Mouse (Mus musculus): ENCODE data around the gene Inpp5a. TPM values are rescaled to one million over a fixed set of nuclear protein-coding genes. Genes with fewer than 3 reads are reported as not detected.

The Inpp5a gene
- total RNA-seq, 1 experiment: 11.5 TPM

DNA sequence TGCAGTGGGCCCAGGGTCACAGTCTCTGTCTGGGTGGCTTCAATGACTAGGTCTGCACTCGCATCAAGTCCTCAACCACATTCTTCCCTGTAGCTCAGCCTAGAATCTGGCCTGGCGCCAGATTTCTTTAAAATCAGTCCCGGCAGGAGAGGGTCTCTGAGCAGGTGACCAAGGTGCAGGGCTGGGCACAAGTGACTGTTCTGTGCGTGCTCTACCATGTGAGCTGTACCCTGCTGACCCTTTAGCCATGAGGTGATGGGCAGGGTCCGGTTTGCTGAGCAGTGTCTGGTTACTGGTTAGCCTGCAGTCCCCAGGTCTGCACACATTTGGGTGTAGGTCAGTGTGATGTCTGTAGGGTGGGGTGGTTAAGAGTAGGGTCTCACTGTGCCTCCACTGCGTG, 106.9 kb downstream of the Inpp5a start:
- in situ Hi-C loops (cut with MboI; ENCODE audit: low sequenced_read_pairs in 2 of 2, unreplicated experiment in 2 of 2): no loop called here
- Histone ChIP-seq H3K27ac (ENCODE audit: insufficient read depth, low read depth, low read length, poor library complexity, severe bottlenecking) (no peak overlapping the region), H3K9ac (ENCODE audit: insufficient read depth, low read depth, low read length, poor library complexity, severe bottlenecking) (no peak overlapping the region), H3K36me3 (ENCODE audit: control insufficient read depth, insufficient read depth, low read length, poor library complexity, severe bottlenecking) (no peaks in the 10 kb centered on the region), H3K4me3 (ENCODE audit: insufficient read depth in 1 of 2, low read depth in 1 of 2, low read length in 2 of 2, poor library complexity in 1 of 2, severe bottlenecking in 1 of 2) (no peak overlapping the region), H3K4me1 (ENCODE audit: control insufficient read depth in 2 of 2, insufficient read depth in 2 of 2, low read length in 2 of 2, poor library complexity in 1 of 2) (no peaks in the 10 kb centered on the region), H3K9me3 (ENCODE audit: control insufficient read depth, insufficient read depth, low read depth, low read length) (no peaks in the 10 kb centered on the region)
- no peak for DNase-seq (ENCODE audit: low read depth, low spot score)
- TF ChIP-seq MAFK (IDR thresholded peaks at IDR 0.05; ENCODE audit: insufficient read depth, low read depth, low read length) (no peak), ZC3H11A (IDR thresholded peaks at IDR 0.05; ENCODE audit: borderline replicate concordance, low read depth, low read length) (no peak), ZNF384 (IDR thresholded peaks at IDR 0.05; ENCODE audit: low read depth, low read length) (no peak)

DNA sequence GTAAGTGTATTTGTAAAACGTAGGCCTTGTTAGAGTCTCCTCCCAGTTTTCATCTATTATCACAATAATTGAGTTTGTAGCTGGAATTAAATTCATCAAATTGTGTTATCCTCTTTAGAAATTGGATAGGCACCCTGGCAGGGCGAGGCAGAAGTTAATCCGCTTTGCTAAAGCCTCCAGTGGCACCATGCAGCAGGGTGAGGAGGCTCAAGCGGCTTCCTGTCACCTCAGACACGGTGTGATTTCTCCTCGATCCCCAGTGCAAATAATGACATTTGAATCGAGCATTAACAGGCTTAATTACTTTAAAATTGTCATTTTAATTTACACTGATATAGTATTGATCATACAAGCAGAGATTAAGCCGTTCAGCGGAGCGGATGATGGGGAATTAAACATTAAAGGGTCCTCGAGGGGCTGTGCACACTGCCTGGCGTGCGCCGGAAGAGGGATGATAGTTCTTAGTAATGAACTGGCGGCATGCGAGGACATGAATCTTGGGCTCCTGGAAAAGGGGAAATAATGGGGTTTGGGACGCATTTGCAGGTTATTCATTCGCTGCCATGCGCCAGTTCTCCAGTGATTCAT, 109.2 kb downstream of the Inpp5a start:
- no peak for DNase-seq (ENCODE audit: low read depth, low spot score)

DNA sequence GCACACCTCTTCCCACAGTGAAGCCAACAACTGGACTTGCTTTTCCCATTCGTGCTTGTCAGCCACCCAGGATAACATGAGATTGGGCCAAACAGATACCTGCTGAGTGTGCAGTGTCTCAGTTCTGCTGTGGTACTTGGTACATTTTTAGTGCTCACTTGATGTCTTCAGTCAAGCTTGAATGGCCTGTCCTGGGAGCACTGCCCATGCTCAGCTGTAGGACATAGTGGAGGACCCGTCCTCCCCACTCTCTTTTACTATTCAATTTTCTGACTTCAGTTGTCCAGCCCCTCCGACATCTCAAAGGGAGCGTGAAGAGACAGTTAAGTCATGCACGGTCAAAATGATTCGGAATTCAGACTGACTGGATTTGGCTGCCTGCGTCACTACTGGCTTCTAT, 115.2 kb downstream of the Inpp5a start:
- in situ Hi-C loops (cut with MboI; ENCODE audit: low sequenced_read_pairs in 2 of 2, unreplicated experiment in 2 of 2): no loop called here
- Histone ChIP-seq H3K9me3 (ENCODE audit: control insufficient read depth, insufficient read depth, low read depth, low read length) (no peaks in the 10 kb centered on the region), H3K36me3 (ENCODE audit: control insufficient read depth, insufficient read depth, low read length, poor library complexity, severe bottlenecking) (no peaks in the 10 kb centered on the region), H3K4me3 (ENCODE audit: insufficient read depth in 1 of 2, low read depth in 1 of 2, low read length in 2 of 2, poor library complexity in 1 of 2, severe bottlenecking in 1 of 2) (no peak overlapping the region), H3K27ac (ENCODE audit: insufficient read depth, low read depth, low read length, poor library complexity, severe bottlenecking) (no peak overlapping the region), H3K9ac (ENCODE audit: insufficient read depth, low read depth, low read length, poor library complexity, severe bottlenecking) (no peak overlapping the region), H3K4me1 (ENCODE audit: control insufficient read depth in 2 of 2, insufficient read depth in 2 of 2, low read length in 2 of 2, poor library complexity in 1 of 2) (no peaks in the 10 kb centered on the region)
- TF ChIP-seq ZNF384 (IDR thresholded peaks at IDR 0.05; ENCODE audit: low read depth, low read length) (no peak), CHD2 (IDR thresholded peaks at IDR 0.05; ENCODE audit: low read depth, low read length) (no peak), MAFK (IDR thresholded peaks at IDR 0.05; ENCODE audit: insufficient read depth, low read depth, low read length) (no peak), HCFC1 (IDR thresholded peaks at IDR 0.05; ENCODE audit: borderline replicate concordance, insufficient read depth, low read length) (no peak)
- DNase-seq (ENCODE audit: low read depth, low spot score): no peak

More for the DNA sequence above, 109.2 kb downstream of the Inpp5a start:
- Histone ChIP-seq H3K9me3 (ENCODE audit: control insufficient read depth, insufficient read depth, low read depth, low read length) (no peaks in the 10 kb centered on the region), H3K9ac (ENCODE audit: insufficient read depth, low read depth, low read length, poor library complexity, severe bottlenecking) (no peak overlapping the region), H3K4me3 (ENCODE audit: insufficient read depth in 1 of 2, low read depth in 1 of 2, low read length in 2 of 2, poor library complexity in 1 of 2, severe bottlenecking in 1 of 2) (no peak overlapping the region), H3K4me1 (ENCODE audit: control insufficient read depth in 2 of 2, insufficient read depth in 2 of 2, low read length in 2 of 2, poor library complexity in 1 of 2) (no peaks in the 10 kb centered on the region), H3K36me3 (ENCODE audit: control insufficient read depth, insufficient read depth, low read length, poor library complexity, severe bottlenecking) (no peaks in the 10 kb centered on the region), H3K27ac (ENCODE audit: insufficient read depth, low read depth, low read length, poor library complexity, severe bottlenecking) (no peak overlapping the region)
- TF ChIP-seq MAFK (IDR thresholded peaks at IDR 0.05; ENCODE audit: insufficient read depth, low read depth, low read length) (no peak), ZNF384 (IDR thresholded peaks at IDR 0.05; ENCODE audit: low read depth, low read length) (no peak), CHD2 (IDR thresholded peaks at IDR 0.05; ENCODE audit: low read depth, low read length) (no peak), ZC3H11A (IDR thresholded peaks at IDR 0.05; ENCODE audit: borderline replicate concordance, low read depth, low read length) (no peak), HCFC1 (IDR thresholded peaks at IDR 0.05; ENCODE audit: borderline replicate concordance, insufficient read depth, low read length) (no peak)
- in situ Hi-C loops (cut with MboI; ENCODE audit: low sequenced_read_pairs in 2 of 2, unreplicated experiment in 2 of 2): no loop called here

DNA sequence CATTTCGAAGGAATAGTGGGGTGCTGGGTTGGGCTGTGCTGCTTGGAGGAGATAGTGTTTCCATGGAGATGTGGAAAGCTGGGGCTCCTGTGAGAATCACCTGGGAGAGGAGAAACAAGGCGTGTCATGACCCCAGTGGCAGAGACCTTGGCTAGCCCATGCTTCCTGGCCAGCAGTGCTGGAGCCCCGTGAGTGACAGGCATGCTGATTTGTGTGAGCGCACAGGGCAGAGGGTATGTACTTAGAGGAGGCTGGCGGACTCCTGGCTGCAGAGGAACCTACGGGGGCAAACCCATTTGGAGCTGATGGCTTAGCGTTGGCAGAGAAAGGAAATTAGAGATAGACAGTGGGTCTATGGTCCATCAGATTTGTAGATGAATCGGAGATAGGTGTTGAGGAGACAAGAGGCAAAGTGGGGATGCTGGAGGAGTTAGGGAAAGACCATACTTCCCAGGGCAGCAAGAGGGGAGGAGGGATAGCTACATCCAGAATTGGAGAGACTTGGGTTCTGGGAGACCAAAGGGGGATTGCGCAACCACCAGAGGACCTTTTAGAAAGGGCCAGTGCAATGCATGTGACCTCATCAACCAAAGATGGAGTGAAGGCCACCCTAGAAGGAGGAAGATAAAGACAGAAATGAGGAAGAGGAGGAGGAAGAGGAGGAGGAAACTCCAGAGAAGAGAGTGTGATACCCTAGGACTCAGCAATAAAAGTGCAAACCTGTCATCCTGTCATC, 117.9 kb downstream of the Inpp5a start:
- no peaks in the 10 kb centered on the region for H3K9me3 ChIP-seq (ENCODE audit: control insufficient read depth, insufficient read depth, low read depth, low read length)
- no peak overlapping the region for H3K4me3 ChIP-seq (ENCODE audit: insufficient read depth in 1 of 2, low read depth in 1 of 2, low read length in 2 of 2, poor library complexity in 1 of 2, severe bottlenecking in 1 of 2)
- in situ Hi-C loops (cut with MboI; ENCODE audit: low sequenced_read_pairs in 2 of 2, unreplicated experiment in 2 of 2): no loop called here
- H3K4me1 ChIP-seq (ENCODE audit: control insufficient read depth in 2 of 2, insufficient read depth in 2 of 2, low read length in 2 of 2, poor library complexity in 1 of 2): no peaks in the 10 kb centered on the region
- TF ChIP-seq CHD2 (IDR thresholded peaks at IDR 0.05; ENCODE audit: low read depth, low read length) (no peak), ZC3H11A (IDR thresholded peaks at IDR 0.05; ENCODE audit: borderline replicate concordance, low read depth, low read length) (no peak), MAFK (IDR thresholded peaks at IDR 0.05; ENCODE audit: insufficient read depth, low read depth, low read length) (no peak), HCFC1 (IDR thresholded peaks at IDR 0.05; ENCODE audit: borderline replicate concordance, insufficient read depth, low read length) (no peak), ZNF384 (IDR thresholded peaks at IDR 0.05; ENCODE audit: low read depth, low read length) (no peak)
- no peaks in the 10 kb centered on the region for H3K36me3 ChIP-seq (ENCODE audit: control insufficient read depth, insufficient read depth, low read length, poor library complexity, severe bottlenecking)
- no peak for DNase-seq (ENCODE audit: low read depth, low spot score)
- H3K9ac ChIP-seq (ENCODE audit: insufficient read depth, low read depth, low read length, poor library complexity, severe bottlenecking): no peak overlapping the region
- H3K27ac ChIP-seq (ENCODE audit: insufficient read depth, low read depth, low read length, poor library complexity, severe bottlenecking): no peak overlapping the region

Measured in ES-E14 (cell line).